Mouse (Mus musculus) cerebellum, postnatal 4 days (tissue): Measurements from ENCODE around the gene Ust.

ENCODE experiments used
- DNase-seq, 2 experiments: peaks; one replicate each; pipeline ENCODE4 v3.0.0; 2022; ENCODE audit warnings: low spot score in 2 of 2, mixed read lengths in 1 of 2

Gene Ust

DNA sequence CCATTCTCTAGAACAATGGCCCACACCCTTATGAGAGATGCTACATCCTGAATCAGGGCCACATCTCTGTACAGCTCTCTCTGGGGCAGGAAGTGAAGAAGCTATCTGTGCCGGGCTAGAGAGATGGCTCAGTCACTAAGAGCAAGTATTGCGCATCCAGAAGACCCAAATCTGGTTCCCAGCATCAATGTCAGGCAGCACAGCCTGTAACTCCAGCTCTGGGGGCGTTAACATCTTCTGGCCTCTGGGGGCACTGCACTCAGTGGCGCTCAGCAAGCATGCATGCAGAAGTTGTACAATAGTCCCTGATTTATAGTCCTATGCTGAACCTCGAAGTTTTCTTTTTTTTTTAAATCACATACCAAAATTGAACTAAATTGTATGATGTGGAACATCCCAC, 341.0 kb downstream of the Ust start:
- DNase-seq: no peak

DNA sequence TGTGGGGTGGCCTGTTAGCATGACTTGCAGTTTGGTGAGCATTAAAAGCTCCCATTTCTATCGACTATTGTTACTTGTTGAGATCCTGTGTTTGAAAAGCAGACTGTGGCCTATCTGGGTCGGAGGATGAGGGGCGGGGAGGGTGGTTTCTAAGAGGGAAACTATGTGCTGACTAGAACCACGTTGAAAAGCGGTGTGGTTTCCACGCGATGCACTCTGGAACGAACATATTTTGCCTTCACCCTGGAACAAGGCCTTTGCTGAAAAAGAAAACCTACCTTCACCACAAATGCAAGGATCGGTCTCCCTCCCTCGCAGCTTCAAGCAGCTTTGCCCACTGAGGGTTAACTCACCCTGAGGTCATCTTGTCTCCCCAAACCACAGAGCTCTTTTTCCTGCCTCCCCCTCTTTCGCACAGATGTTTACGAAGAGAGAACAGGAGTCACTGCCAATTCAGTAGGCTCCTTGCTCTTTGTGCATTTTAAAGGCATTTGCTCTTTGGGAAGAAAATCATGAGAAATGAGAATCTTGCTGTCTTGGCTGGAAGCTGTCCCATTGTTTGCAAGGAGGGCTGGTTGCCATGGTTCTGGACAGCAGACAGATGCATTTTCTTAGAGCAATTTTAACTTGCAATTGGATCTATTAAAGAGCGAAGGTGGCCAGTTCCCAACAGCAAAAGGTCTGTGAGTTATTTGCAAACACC, 342.1 kb downstream of the Ust start:
- DNase-seq: no peak

DNA sequence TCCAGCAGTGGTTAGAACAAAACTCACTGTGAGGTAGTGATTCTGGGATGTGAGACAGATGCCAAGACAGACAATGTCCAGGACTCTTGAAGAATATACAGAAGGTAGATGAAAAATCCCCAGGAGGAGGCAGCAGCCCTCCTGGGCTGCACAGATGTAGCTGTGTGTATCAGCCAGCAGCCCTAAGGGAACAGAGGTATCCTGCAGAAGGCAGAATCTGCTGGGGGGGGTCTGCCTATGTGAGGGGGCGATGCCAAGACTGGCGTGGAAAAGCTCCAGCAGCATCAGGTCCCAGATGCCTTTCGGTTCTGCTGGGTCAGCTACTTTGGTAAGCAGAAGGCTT, 342.6 kb downstream of the Ust start:
- DNase-seq: no peak

DNA sequence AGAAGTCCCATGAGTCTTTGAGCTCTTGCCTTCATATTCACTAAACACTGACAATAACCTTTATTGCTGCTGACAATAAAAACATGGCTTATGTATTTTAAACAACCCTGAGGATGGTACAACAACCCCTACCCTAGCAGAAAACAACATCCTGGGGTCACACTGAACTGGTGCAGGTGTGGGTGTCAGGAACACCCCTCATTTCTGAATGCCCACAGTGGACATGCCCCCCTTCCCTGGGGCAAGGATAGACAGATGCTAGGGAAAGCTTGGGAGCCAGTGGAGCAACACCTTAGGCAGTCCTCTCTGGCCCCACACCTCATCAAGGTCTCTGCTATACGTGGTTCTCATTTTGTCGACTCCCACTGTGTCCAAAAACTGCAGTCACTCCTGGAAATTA, 343.9 kb downstream of the Ust start:
- no peak for DNase-seq

DNA sequence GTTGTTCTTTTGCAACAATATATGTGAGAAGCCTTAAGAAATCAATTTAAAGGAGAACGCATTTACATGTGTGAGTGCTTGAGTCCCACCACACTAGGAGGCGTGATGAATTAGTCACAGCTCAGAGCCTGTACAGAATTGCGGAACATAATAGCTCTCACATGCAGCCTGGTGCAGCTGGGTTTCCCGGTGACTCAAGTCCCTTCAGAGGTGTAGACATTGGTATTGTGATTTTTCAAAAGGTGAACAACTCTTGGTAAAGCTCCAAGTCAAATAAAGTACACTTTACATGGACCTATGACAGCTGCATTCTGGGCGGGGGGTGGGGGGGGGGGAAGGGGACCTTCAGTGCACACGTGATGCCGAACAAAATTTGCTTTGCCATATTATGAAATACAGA, 344.4 kb downstream of the Ust start:
- DNase-seq: no peak

DNA sequence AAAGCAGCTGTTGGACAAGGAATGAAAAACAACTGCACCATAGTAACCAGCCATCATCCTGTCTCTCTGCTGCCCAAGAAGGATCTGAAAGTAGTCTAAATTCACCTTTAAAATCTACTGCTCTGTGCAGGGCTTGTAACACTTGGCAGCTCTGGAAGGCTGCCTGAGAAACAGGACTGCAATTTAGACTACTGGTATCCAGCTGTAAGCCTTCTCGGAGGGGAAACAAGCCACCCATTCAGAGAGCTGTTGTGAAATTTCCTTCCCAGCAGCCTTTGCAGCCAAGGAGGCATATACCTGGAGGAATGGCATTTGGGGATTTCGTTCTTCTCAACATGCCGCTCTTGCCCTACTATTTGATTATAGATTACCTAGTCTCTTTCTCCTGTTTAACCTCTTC, 345.6 kb downstream of the Ust start:
- DNase-seq: no peak

DNA sequence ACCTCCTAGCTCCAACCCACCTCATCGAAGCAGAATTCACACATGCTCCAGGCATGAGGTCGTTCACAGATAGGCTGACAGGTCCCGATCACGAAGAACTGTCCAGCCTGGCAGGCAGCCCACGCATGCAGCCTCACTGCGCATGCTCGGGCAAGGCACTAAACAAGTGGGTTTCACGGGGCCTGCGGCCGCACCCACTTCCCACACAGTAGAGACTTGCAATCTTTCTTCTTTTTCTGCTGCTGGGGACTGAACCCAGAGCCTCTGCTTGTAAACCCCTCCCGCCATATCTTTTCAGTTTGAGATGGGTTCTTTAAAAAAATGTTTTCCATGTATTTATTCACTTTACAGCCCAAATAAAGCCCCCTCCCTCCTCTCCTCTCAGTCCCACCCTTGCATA, 347.1 kb downstream of the Ust start:
- no peak for DNase-seq
